ENCODE assay signal across 2 mouse cellular contexts in the genomic region with DNA sequence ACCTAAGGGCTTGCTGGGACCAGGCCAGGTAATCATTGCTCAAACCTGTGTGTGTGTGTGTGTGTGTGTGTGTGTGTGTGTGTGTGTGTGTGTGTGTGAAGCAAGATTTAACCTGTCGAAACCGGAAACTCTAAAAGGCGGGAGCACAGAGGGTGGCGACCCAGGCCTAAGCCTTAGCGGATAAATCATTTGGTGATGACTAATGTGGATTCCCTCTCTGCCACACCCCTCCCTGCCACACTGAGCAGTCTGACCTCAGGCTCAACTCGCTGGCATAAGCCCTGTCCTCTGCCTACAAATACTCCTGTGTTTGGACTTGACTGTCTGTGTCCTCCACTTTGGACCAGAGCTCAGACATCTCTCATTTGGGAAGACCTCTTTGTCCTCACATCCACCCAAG.
TF ChIP-seq lines count a peak whose summit lies in the region.

No protein-coding gene starts in this region.

TF ChIP-seq in C2C12, 6 proteins besides CTCF, POLR2A, EP300 and RAD21:
- TF ChIP-seq CEBPB (IDR thresholded peaks at IDR 0.05; ENCODE audit: low read depth) (peak; percentile 33), MAX (IDR thresholded peaks at IDR 0.05) (no peak)

TF ChIP-seq in MEL, 35 proteins besides CTCF, POLR2A, EP300 and RAD21:
- TF ChIP-seq ZKSCAN1 (IDR thresholded peaks at IDR 0.05; ENCODE audit: low read depth, low read length) (no peak), NRF1 (IDR thresholded peaks at IDR 0.05; ENCODE audit: insufficient read depth, low read depth, low read length, poor library complexity, severe bottlenecking) (no peak), ELF1 (IDR thresholded peaks at IDR 0.05; ENCODE audit: low read depth, low read length) (no peak), CHD1 (IDR thresholded peaks at IDR 0.05; ENCODE audit: low read depth, low read length) (no peak), GATA1 (IDR thresholded peaks at IDR 0.05; ENCODE audit: low read depth, low read length) (no peak), MAZ (IDR thresholded peaks at IDR 0.05; ENCODE audit: low read depth, low read length) (no peak), MYB (IDR thresholded peaks at IDR 0.05; ENCODE audit: low read depth, low read length) (no peak), HCFC1 (IDR thresholded peaks at IDR 0.05; ENCODE audit: low read depth, low read length) (no peak), ETS1 (IDR thresholded peaks at IDR 0.05; ENCODE audit: low read depth, low read length) (no peak), BHLHE40 (IDR thresholded peaks at IDR 0.05; ENCODE audit: borderline replicate concordance, low read depth, low read length) (no peak), CHD2 (IDR thresholded peaks at IDR 0.05; ENCODE audit: low read length) (no peak), USF2 (IDR thresholded peaks at IDR 0.05; ENCODE audit: borderline replicate concordance in 1 of 2, insufficient read depth in 1 of 2, low read depth in 1 of 2, low read length in 2 of 2) (no peak), SMC3 (IDR thresholded peaks at IDR 0.05; ENCODE audit: low read depth, low read length) (no peak), ZNF384 (IDR thresholded peaks at IDR 0.05; ENCODE audit: low read depth, low read length) (no peak), E2F4 (IDR thresholded peaks at IDR 0.05; ENCODE audit: borderline replicate concordance, low read depth, low read length) (no peak), RCOR1 (IDR thresholded peaks at IDR 0.05; ENCODE audit: low read depth, low read length) (no peak), MYC (IDR thresholded peaks at IDR 0.05; ENCODE audit: low read depth, low read length) (no peak)
